Mouse (Mus musculus) kidney, adult 8-10 months (tissue): Measurements from ENCODE around the gene Crb2.

Source experiments
- DNase-seq, 2 experiments: peaks; one replicate each; pipeline ENCODE4 v3.0.0; 2022

The Crb2 gene

DNA sequence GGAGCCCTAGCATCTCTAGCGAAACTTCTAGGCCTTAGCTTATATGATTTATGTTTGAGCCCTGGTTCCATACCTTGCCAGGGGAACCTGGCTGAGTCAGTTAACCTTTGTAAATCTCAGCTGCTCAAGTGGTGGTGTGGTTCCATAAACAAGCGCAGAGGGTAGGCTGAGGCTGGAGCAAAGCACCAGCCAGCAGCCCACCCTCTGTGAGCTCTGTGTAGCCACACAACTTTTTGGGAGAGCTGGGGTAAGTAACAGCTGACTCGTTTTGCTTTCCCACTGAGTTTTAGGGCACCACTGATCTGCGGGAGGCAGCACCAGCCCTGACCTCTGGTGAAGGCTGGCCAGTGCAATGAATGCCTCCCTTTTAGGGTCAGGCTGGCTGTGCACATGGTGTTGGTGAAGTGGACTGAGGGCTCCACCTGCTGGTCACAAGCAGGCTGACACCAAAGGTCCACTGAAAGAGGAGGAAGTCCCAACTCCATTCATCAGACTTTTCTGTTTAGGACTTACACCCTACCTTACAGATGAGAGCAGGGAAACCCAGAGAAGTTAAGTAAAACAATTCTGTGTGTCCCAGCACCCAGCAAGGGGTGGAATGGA is 26.7 kb downstream of the Crb2 start:
- DNase-seq: peak; percentile 47 to 69

DNA sequence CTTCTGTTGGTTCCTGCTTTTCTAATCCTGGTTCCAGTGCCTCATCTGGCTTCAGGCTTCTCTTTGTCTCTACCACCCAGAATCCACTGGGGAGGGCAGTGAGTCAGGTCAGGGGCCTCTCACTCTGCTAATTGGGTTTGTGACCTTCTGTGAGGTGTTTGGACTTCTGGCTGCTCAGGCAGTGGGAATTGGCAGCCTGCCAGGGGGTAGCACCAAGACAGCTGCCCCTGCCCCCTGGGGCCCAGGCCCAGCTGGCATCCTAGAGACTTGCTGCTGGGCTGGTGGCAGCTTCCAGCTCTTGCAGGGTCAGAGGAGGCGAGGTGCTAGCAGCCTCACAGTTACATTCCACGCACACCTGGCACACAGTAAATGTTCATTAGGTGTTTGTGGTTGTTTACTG is 35.6 kb downstream of the Crb2 start:
- DNase-seq: peak; percentile 34 to 47

DNA sequence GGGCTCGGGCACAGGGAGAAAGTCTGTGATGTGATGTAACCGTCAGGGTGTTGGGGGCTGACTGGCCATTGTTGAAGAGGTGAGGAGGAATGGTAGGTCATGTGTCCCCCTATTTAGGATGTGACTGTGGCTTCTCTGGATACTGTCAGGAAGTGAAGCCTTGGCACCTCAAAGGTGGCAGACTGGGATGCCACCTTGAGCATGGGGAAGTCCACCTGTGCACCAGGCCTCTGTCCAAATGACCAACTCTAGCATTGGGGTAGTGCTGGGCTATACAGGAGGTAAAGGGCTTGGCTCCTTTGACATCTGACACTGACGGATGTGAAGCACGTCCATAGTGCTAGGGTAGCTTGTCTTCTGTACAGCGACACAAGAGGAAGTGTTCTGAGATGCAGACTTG is 36.4 kb downstream of the Crb2 start:
- DNase-seq: no peak

DNA sequence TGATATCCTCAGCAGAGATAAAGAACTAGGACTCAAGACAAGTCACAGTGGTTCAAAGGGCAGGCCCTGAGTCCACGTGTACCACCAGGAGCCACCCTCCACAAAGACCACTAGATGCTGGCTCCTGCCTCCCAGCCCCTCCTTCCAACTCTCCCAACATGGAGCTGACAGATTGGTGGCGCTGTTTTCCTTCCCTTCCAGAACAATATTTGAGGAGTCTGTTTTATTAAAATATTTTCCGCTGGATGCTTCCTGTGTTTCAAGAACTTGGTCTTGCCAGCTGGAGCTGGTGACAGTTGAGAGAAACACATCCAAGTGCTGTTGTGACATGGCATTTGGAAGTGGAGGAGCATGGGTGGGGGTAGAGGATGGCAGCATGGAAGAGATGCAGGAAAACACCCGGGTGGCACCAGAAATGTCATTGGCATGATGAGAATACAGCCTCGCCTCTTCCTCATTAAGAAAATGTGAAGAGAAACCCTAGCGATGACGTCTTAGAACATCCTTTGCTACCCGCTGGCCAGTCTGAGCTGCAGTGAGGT is 38.8 kb downstream of the Crb2 start:
- no peak for DNase-seq

DNA sequence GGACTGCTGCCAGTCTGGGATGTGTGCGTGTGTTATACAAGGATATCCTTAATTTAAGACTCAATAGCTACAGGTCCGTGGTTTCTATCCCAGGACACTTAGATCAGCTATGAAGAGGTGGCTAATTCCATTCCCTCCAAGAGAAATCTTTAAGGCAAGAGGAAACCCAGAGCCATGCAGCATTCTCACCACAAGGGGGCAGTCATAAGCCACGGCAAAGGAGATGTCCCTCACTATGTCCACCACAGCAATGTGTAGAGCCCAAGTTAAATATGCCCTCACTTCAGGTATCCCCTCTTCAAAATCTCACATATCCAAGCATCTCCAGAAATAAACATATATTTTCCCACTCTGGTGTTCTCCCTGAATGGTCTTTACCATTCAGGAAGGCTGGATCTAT is 39.6 kb downstream of the Crb2 start:
- peak; percentile 40 to 79 for DNase-seq

DNA sequence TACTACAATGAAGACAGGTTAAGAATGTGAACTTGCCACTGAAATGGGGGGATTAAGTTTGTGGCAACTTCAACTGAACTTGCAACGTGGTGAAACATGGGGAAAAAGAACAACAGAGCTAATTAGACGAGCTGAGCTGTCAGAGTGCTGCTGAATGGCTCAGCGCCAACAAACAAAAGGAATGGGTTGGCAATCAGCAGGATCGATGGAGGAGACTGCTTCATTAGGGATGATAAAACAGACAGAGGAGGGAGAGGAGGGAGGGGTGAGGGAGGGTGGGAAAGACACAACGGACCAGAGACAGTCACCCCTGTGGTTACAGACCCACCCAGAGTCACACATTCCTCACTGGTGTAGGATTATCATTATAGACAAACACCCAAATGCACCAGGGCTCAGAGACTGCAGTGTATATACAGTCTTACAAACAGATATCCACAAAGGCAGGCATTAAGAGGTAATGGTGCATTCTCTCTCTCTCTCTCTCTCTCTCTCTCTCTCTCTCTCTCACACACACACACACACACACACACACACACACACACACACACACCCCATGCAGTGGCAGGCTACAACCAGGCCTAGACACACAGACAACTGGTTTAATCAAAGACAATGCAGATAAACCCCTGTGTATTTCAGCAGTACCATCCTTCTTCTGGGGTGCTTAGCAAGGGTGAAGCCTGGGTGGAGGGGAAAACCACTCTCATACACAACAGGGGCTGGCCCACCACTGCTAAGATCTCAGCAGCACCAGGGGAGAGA is 42.9 kb downstream of the Crb2 start:
- DNase-seq: no peak

DNA sequence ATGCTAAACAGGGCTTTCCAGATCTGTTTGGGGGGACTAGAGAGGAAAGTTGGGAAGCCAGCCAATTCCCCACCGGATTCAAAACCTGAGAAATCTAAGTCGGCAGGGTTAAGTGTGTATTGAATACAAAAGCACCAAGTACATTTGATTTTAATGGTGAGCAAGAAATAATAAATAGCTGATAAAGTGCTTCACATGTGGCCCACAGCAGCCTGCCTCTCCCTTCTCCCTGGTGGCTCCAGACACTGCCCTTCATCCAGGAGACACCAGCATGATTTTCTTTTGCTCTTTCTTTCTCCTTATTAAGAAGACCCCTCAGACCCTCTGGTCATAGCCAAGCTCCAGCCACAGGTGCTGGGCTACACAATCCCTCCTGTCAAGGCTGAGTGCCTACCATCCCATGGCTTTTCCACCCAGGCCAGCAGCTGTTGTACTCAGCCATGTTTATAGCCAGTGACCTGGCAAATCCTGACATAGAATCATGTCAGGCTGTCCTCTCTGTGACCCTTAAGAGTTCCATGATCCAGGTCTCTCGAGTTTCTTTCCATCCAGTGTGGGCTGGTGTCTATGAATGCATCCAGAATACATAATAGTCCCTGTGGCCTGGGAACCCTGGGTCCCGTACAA is 43.6 kb downstream of the Crb2 start:
- no peak for DNase-seq

DNA sequence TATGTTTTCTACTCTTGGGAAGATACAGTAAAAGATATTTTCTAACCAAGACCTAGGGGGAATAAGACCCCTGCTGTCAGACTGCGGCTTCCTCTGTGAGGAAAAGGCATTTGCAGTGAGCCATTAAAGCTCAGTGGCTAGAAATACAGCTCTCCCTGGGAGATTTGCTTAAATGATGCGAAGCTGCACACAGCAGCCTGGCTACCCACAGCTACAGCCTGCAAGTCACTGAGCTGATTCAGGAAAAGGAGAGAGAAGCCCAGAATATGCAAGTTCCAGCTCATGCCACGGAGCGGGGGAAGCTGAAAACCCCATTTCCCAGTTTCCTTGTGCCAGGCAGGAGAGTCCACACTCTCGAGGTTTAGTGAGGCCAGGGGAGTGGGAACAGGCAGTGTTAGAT is 46.1 kb downstream of the Crb2 start:
- DNase-seq: no peak

DNA sequence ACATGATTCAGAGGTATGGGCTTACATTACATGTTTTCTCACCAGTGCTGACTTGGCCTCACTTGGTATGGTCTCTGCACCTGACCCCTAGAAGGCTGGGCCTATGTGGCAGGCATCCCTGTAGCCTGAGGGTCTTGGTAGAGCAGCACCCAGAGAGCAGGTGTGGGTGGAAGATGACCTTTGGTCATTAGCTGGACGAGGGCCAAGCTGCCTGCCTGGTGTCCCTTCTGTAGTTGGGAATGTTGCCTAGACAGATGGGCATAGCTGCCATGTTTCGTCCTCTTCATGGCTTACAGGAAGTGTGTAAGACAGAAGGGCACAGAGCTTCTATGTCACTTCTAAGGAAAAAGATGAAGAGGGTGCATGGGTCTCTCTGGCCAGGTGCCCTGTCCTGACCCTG is 47.8 kb downstream of the Crb2 start:
- peak; percentile 38 to 57 for DNase-seq

DNA sequence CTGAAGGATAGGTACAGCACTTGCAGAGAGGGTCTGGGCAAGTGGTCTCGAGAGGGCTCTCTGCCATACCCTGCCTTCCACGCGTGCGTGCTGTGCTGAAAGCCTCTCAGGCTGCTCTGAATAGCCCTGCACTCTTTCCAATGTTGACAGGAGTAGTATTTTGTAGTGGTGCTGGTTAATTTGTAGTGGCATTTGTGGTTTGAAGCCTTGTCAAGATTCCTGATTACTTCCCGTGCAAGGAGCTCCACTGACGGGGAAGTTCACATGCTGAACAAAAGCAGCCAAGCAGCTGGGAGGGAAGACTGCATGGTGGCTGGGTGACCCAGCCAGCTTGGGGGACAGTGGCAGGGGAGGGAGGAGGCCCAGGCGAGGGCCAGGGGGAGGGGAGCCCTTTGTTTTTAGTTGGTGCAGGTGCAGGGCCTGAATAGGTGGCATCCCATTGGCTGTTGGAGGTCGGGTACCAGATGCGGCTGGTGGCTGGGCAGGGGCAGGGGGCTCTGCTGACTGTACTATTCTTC is 53.8 kb downstream of the Crb2 start:
- no peak for DNase-seq

DNA sequence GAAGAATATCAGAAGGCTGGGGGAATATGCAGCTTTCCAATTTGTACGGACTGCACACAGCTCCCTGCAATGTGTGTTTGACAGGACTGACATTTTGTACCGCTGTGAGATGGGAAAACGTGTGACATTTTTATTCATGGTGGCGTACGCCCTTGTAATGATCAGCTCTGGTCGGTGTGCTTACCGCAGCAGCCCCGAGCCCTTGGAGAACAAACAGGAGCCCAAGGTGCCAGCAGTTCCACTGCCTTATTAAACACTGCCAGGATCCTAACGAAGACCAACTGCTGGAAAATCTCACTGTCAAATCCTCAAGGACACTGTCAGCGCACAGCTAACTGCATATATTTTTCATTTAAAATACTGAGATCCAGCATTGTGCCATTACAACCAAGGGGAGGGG is 56.2 kb downstream of the Crb2 start:
- DNase-seq: no peak

DNA sequence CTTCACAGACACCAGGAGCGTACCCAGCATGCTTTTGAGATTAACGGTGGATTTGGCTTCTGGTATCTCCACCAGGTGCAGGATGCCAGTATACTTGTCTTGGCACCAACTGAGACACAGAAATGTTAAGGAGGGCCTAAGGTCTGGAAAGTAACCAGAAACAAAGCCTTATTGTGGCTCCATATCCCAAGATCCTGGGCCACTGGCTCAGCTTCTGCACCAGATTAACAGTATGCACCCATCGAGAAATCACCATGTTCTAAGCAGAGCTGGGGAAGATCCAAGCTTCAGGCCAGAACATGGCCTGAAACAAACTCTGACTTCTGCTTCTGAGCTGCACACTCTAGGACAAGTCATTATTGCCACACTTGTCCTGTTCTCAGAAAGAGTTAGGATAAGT is 60.9 kb downstream of the Crb2 start:
- no peak for DNase-seq

DNA sequence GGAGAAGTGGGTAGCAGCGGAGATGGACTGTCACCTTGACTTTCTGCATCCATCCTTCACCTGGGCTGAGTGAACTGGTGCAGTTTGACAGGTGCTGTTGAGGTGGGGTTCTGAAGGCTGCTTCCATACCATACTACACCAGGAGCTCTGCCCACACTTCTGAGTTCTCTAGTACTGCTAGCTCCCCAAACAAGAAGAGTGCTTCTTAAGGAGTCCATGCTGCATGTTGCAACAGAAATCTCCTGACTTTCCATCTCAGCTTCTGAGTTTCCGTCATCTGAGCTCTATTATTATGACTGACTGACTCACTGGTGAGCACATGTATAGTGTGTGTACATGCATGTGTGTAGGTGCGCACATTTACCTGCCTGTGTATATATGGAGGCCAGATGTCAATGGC is 61.5 kb downstream of the Crb2 start:
- DNase-seq: no peak

DNA sequence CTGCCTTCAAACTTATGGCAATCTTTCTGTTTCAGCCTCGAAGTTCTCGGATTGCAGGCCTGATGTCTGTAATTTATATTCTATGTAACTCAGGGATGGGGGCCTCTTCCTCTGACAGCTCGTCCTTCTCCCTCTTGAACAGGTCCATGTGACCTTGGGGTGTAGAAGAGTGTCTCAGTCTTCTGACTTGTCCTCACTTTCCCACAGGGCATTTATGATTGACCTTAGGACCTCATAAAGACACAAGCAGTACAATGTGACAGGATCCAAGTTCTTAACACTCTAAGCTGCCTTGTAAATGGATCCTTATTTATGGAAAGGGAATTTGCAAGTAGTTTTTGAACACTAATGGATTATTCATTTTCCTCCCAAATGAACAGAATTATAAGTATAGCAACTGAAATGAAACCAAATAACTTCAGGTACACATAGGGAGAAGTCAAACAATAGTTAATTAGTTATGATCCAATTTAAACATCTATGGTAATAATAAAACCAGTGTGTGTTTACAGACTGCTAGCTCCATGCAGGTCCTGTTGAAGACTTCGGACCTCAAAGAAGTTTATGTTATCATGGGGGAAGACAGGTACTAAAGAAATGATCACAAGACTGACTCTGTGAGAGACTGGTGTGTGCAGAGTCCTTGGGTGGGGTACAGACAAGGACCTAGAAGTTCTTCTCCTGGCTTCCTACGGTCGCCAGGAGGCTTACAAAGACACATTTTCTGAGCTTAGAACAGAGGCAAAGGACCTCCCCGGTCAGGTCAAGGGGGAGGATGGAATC is 62.3 kb downstream of the Crb2 start:
- no peak for DNase-seq

DNA sequence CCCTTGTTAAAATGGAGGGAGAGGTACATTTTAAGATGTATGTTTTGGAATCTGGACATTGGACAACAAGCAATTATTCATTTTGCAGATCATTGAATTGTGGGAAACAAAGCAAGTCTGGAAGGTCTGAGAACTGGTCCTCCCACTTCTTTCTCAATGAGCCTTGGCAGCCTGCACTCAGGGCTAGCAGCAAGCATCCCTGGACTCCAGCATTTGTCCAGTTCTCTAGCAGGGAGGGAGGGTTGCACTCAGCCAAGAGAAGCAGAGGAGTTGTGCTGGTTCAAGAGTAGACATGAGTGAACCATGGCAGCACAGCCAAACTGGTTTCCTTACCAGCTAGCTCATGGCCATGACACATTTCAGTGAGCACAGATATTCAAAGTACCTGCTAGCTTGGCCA is 63.9 kb downstream of the Crb2 start:
- DNase-seq: no peak

DNA sequence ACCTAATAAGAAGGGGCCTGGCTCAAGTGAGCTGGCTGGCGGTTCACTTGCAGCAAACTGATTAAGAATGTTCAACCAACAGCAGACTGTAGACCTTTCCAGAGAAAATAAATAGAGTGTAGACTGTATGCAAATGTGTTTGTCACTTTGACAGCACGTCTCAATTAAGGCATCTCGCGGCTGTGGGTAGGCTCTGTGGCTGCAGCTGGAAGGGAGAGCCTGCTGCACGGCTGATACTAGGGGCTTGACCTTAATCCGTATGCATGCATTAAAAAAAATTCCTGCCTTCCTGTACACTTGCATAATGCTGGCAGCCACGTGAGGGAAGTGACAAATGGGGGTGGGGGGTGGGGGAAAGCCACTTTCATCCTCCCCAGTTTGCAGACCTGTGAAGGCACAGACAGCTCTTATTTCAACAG is 66.1 kb downstream of the Crb2 start:
- DNase-seq: no peak

DNA sequence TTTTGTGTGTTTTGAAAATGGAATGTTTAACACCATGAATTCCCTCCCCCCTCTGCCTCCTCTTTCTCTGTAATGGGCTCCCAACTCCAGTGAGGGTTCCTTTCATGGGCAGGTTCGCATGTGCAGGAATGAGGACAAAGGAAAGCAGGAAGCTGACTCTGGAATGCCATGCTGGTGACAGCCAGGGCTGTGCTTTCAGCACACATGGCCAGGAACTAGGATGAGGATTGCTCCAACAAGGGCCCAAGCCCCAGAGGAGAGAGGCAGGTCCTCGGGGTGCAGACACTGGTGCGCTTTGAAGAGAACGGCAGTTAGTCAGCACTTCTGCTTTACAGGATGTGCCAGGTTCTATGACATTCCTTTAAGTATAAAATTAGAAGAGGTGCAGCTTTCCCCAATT is 66.7 kb downstream of the Crb2 start:
- DNase-seq: no peak
